Mouse (Mus musculus): Measurements from ENCODE around the gene Kif13a.
A peak's percentile ranks its signal among the peaks of the same experiment; 100 is the strongest.

Kif13a gene

DNA sequence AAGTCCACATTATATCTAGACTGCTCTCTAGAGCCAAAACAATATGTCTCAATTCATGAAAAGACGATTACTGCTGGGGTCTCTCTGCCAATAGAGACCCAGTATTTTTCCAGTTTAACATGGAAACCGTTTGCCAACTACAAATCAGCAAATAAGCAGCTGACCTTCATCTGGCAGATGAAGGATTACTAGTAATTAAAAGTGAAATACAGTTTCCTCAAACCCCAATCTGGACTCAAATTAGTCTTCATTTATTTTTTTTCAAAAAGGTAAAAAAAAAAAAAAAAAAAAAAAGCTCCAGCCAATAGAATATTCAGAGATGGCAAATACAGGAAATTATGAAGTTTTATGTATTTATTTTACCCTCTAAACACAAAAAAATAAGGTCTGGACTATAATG lies 199.7 kb downstream of the Kif13a start:
- no peak for DNase-seq (ENCODE audit: low spot score in 2 of 2)

DNA sequence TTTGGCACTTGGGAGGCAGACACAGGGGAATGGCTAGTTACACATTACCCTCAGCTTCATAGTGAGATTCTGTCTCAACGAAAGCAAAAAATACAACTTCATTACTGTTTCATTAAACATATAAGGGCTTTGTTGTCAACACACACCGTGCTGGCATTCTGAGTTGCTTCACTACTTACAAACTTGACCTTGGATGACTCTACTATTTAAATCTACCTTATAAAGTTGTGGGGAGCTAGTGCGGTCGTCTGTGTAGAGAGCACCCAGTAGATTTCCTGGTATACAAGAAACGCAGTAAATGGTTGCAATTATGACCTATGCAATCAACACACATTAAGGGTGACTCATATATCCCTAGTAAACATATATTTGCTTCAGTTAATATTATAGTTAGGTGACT lies 201.3 kb downstream of the Kif13a start:
- DNase-seq (ENCODE audit: low spot score in 2 of 2), result peak; percentile 8 to 19

DNA sequence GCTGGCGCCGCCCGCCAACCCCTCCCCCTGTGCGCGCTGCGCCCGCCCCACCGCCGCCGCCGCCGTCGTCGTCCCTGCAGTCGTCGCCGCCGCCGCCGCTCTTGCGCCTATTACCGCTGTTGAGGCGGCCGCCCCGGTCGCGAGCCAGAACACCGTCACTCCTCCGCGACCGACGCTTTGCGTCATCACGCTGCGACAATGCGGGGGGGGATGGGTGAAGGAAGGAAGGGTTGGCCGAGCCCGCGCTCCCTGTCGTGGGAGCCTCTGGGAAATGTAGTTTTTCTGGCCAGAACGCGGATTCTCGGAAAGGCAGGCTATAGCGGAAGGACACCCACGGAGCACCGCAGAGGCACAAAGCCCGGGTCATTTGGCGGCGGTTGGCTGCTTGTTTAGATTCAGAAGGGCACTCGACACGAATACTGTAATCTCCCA lies 201.8 kb downstream of the Kif13a start, which contains the start of gene Nup153:
Nup153 (minus strand) TSS at position 104 of the 432 bp plus-strand sequence.
- DNase-seq (ENCODE audit: low spot score in 2 of 2), result peak; percentile 100

DNA sequence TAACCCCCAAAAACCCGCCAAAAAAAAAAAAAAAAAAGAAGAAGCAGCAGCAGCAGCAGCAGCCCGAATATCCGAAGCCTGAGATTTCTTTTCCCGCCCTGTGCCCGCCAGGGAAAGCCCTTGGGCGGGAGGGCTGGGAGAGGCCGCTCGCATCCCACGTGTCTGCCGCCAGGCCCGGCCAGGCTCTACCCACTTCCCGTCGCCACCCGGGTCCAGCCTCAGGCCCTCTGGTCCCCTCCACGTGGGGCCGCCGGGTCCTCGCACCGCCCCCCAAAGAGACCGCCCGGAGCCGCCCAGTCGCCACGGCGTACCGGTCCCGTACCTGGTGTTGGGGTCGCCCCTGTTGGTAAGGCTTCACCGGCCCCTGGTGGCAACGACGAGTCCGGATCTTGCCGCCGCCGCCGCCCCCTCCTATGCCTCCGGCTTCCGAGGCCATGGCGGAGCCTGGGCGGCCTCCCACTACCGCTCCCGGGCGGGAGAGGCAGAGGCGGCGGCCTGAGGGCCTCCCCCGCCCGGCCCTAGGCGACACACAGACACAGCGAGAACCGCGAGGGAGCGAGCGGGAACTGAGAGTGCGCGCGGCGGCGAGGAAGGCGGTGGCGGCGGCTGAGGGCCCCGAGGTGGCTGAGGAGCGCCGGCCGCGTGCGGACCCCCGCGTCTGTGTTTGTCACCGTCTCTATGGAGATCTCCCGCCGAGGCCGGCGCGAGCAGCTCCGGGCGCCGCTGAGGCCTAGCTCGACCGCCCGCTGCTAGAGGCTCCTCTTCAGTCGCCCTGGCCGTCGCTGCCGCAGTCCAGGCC lies 202.4 kb downstream of the Kif13a start:
- DNase-seq (ENCODE audit: low spot score in 2 of 2), result peak; percentile 26 to 50

DNA sequence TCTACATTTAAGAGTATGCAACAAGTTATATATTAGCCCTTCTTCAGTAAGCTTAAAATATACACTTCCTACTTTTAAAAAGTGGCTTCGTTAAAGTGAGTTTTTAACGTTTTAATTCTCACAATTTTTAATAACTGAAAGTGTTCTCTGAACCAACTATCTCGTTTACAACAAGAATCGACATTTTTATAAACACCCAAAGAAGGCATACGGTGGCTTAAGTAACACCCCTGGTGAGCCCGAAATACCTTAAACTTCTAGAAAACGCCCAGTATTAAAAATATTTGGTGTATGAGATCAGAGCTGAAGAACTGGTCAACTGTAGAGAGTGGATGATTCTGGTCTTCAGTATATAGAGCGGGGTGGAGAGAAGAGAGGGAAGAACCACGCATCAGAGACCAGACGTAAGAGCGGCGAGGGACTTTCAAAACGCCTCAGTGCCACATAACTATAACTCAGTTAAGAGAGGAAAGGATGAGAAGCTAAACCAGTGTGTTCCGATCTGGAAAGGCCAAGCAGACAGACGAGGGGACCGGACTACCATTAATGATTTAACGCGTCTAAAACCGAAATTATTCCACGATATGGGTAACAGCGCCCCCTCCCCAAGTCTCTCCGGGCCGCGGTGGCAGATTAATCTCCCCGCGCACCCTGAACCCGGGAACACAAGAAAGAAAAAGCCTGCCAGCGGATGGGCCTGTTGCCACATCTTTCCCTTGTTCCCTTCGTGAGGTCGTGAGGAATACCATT lies 203.2 kb downstream of the Kif13a start:
- peak; percentile 20 to 24 for DNase-seq (ENCODE audit: low spot score in 2 of 2)

DNA sequence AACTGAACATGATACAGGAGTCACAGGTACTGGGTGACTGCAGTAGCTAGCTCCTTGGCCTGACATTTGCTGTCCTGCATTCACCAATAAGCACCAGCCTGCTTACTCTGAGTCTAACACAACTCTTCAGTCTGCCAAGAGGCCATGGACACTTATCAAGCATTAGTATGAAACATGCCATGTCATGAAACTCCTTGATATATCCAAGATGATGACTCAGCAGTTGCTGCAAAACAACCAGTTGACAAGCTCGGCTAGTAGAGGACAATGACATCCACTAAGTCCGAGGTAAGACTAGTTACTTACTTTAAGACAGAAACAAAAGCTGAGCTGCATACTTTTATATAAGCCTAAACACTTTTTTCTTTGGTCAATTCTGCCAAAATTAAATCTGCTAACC lies 204.4 kb downstream of the Kif13a start:
- DNase-seq (ENCODE audit: low spot score in 2 of 2), result no peak

DNA sequence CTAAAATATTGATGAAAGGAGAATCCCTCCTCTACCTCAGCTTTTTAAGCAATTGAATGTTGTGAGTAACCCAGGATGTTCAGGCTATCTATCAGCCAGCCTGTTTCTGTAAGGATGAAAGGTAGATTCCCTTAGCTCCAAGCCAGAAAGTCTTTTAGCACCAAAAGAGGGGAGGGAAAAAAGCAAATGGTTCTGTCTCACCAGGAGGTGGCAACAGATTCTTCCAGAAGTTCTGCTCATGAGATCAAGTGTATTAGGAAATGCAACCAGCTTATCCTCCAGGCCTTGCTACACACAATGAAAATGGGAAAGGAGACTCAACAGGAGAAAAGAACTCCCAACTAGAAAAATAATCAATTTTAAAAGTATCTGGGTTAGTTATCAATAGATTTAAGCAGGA lies 205.3 kb downstream of the Kif13a start:
- DNase-seq (ENCODE audit: low spot score in 2 of 2), result no peak

DNA sequence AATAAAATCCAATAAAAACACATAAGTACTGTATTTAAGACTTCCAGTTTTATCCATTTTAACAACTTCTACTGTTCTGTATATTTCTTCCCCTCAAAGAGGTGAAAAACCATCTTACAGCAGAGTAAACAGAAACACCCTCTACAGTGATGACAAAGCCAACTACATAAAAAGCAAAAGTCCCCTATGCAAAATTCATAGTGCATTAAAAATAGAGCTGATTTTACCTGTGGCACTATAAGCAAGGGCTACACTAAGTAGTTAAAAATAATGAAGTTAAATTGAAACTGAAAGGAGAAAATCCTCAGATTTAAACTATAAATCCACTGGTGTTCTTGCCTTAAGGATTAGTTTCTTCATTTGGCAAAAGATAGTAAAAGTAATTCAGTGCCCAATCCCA lies 208.7 kb downstream of the Kif13a start:
- no peak for DNase-seq (ENCODE audit: low spot score in 2 of 2)

DNA sequence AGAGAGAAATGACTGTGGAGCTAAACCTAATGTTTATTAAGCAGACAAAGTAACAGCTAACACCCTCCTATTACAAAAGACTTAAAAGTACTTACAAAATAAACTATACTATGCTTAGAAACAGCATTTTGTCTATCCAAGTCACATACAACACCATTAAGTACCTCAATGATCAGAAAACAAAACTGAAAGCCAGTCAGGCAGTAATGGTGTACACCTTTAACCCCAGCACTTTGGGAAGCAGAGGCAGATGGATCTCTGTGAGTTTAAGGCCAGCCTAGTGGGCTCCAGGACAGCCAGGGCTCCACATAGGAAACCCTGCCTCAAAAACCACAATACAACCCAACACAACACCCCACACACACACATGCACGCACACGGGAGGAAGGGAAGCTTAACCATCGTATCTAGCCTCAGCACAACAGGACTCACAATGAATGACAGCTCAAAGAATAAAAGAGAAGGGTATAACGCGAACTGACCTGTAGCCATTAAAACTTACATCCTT lies 210.7 kb downstream of the Kif13a start:
- no peak for DNase-seq (ENCODE audit: low spot score in 2 of 2)

DNA sequence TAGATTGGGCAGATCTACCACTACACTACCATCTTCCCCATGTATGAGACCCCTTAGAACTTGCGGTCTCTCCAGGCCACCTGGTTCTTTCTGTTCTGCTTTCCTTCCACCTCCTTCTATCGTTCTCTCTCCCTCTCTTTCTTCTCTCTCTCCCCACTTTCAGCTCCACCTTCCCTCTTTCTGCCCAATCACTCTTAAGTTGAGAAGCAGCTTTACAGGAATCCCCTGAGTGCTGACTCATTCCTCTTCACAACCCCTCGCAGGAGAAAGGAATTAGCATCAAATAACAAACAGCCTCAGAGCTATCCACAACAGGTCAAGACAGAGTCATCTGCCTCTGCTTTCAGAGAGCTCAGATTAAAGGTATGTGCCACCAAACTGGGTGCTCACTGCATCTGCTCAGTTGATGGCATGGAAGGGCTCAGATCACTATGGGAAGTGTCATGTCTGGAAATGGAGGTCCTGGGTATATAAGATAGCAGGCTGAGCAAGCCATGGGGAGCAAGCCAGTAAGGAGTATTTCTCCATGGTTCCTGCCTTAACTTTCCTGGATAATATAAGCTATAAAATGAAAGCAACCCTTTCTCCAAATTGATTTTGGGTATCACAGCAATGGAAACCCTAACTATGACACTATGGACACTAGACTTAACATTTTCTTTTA lies 213.6 kb downstream of the Kif13a start:
- DNase-seq (ENCODE audit: low spot score in 2 of 2), result no peak

DNA sequence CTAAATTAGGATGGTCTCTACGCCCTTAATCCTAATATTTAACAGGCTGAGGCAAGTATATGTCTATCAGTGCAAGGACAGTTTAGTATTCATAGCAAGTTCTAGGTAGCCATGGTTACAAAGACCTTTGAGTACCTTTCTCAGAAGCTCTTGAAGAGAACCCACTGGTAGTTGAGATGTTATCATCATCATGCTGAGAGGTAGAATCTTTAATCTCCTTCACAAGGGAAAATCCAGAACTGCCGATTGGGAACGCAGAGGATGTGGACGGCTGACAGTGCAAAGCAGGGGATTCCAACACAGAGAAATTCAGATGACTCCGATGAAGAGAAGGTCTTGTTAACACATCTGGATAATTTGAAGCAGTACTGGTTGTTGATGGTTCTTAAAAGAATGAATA lies 216.2 kb downstream of the Kif13a start:
- DNase-seq (ENCODE audit: low spot score in 2 of 2), result no peak

DNA sequence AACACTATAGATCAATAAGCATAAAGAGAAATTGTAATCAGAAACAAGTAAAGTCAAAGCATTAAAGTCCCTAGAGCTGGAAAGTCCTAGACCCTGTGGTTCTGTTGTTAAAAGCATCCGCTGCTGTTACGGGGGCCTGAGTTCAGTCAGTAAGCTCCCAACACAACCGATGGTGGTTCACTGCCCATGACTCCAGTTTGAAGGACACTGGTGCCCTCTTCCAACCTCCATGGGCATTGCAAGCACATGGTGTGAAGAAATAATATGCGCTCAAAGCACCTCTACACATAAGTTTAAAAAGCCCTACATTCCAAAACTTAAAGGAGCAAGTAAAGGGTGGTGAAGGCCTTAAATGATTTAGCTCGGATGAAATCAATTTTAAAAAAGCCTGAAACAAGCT lies 226.5 kb downstream of the Kif13a start:
- DNase-seq (ENCODE audit: low spot score in 2 of 2), result no peak

DNA sequence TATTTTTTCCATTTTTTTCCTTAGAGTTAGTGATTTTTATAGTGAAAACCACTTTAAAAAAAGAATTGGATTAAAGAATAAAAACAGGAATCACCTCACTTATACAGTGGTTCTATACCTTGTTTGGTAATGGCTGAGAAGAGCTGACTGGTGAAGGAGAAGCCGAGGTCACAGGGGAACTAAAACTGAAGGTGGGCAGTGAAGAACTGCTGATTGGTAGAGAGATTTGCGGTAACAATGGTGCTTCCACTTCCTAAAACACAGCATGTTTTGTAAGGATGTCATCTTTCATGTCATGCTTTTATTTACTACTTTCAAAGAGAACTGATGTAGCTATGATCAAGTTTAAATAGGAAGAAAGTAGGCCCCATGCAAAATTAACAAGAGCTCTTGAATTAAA lies 228.2 kb downstream of the Kif13a start:
- no peak for DNase-seq (ENCODE audit: low spot score in 2 of 2)

DNA sequence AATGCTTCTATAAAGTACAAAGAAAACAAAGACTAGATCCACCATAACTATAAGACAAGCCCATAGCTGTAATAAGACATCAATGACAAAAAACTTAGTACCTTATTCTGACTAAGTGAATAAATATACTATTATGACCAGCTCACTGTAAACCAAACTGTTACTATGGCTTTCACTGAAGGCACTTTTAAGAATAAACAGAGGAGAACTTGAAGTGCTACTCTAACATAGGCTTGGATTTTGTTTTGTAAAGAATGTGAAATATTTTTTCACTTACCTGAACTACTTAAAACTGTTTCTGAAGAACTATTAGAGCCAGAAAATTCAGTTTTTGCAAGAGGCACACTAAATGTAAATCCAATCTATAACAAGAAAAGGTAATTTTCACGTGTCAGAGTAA lies 230.3 kb downstream of the Kif13a start:
- DNase-seq (ENCODE audit: low spot score in 2 of 2), result no peak

Measured in right cerebral cortex, adult 2 months (tissue).